Mouse (Mus musculus) Patski (cell line): Measurements from ENCODE around the gene Gpr107. TPM values are rescaled to one million over a fixed set of nuclear protein-coding genes. Genes with fewer than 3 reads are reported as not detected.

Experiments used
- ATAC-seq: fragments of 100-300 bp; one replicate; pipeline ENCODE4 v1.8.0; 2021
- CTCF ChIA-PET: fragments of 350-600 bp; sonication (Branson Sonifier 250); formaldehyde crosslinking; loops from one replicate; lab custom pipeline; 2022; ENCODE audit warnings: inconsistent platforms; lab: Charles Lee
- POLR2A ChIA-PET: fragments of 350-600 bp; sonication (Branson Sonifier 250); formaldehyde crosslinking; loops from one replicate; lab custom pipeline; 2022; ENCODE audit warnings: antibody characterized with exemption, inconsistent platforms; lab: Charles Lee
- DNase-seq: peaks from one replicate; pipeline ENCODE4 v3.0.0-alpha.2; 2011; ENCODE audit warnings: low read depth, low spot score
- H3K27me3 ChIP-seq: fragments of 371-371 bp; one replicate; pipeline ENCODE4 v1.5.1; 2021
- CTCF ChIP-seq: fragments of 100-300 bp; IDR thresholded peaks from one replicate; pipeline ENCODE4 v1.5.1; 2021
- in situ Hi-C: fragments of 300-500 bp; cut with MboI; formaldehyde crosslinking; loops from 3 replicates; pipeline ENCODE4 v1.11.1; 2018; ENCODE audit warnings: low pct_unique_long_range_greater_than_20kb, mixed read lengths
- polyA plus RNA-seq: library from polyadenylated mRNA; unstranded; gene quantifications from one replicate; pipeline ENCODE4 v1.2.3, GENCODE M21; 2021

Gene Gpr107
- polyA plus RNA-seq, 1 experiment from 2014 or later = 50.6 TPM

GRCm38 (mm10) chr2:31209525-31209924, 57.4 kb downstream of the Gpr107 start:
- no peak for TF ChIP-seq CTCF
- ChIA-PET CTCF (interaction anchor here (0.9 to 1.6 kb wide), 4 partner anchors 10 to 82 kb away, joined by 3 to 4 read pairs (median 3); no protein-coding TSS in a partner anchor), POLR2A (interaction anchor here (0.6 to 0.7 kb wide), 2 partner anchors 17 to 332 kb away, joined by 3 read pairs; no protein-coding TSS in a partner anchor)
- DNase-seq = no peak
- no peak for ATAC-seq
- in situ Hi-C loops = no loop called here
- H3K27me3 ChIP-seq = no peaks in the 10 kb centered on the region

- TF ChIP-seq CTCF = no peak
- POLR2A ChIA-PET = interaction anchor here (0.6 to 0.7 kb wide), 2 partner anchors 17 to 331 kb away, joined by 3 read pairs; no protein-coding TSS in a partner anchor
- H3K27me3 ChIP-seq = no peaks in the 10 kb centered on the region
- DNase-seq = no peak
- no peak for ATAC-seq
- in situ Hi-C loops = no loop called here
- CTCF ChIA-PET = interaction anchor here (0.9 to 1.6 kb wide), 4 partner anchors 10 to 81 kb away, joined by 3 to 4 read pairs (median 3); no protein-coding TSS in a partner anchor
These were observed 58.2 kb downstream of the Gpr107 start for GRCm38 (mm10) chr2:31210144-31210847.

GRCm38 (mm10) chr2:31211204-31211603, 59.1 kb downstream of the Gpr107 start:
- ATAC-seq (no peak), DNase-seq (no peak)
- no peaks in the 10 kb centered on the region for H3K27me3 ChIP-seq
- ChIA-PET POLR2A (no interaction called here), CTCF (no interaction called here)
- TF ChIP-seq CTCF = no peak
- in situ Hi-C loops = no loop called here

GRCm38 (mm10) chr2:31214211-31214796, 62.2 kb downstream of the Gpr107 start:
- ChIA-PET POLR2A (no interaction called here), CTCF (no interaction called here)
- no peak for TF ChIP-seq CTCF
- DNase-seq = no peak
- in situ Hi-C loops = no loop called here
- ATAC-seq = no peak
- H3K27me3 ChIP-seq = no peaks in the 10 kb centered on the region

GRCm38 (mm10) chr2:31218611-31219010, 66.5 kb downstream of the Gpr107 start:
- no peak for TF ChIP-seq CTCF
- in situ Hi-C loops = no loop called here
- H3K27me3 ChIP-seq = no peaks in the 10 kb centered on the region
- ChIA-PET POLR2A (no interaction called here), CTCF (interaction anchor here (1.3 to 1.8 kb wide), 2 partner anchors 10 to 73 kb away, joined by 4 to 5 read pairs; no protein-coding TSS in a partner anchor)
- ATAC-seq (no peak), DNase-seq (no peak)

- in situ Hi-C loops = no loop called here
- POLR2A ChIA-PET = interaction anchor here (0.5 kb wide), 1 partner anchor 79 kb away, joined by 3 read pairs; no protein-coding TSS in a partner anchor
- TF ChIP-seq CTCF = no peak
- ATAC-seq (no peak), DNase-seq (no peak)
- CTCF ChIA-PET = interaction anchor here (0.7 to 1.8 kb wide), 3 partner anchors 9 to 72 kb away, joined by 3 to 5 read pairs (median 5); no protein-coding TSS in a partner anchor
- no peaks in the 10 kb centered on the region for H3K27me3 ChIP-seq
These were observed 67.4 kb downstream of the Gpr107 start for GRCm38 (mm10) chr2:31219470-31219869.

- POLR2A ChIA-PET = no interaction called here
- no peak for ATAC-seq
These were observed 68.7 kb downstream of the Gpr107 start for GRCm38 (mm10) chr2:31220844-31221243.

GRCm38 (mm10) chr2:31221582-31221981, 69.5 kb downstream of the Gpr107 start:
- no peak for TF ChIP-seq CTCF
- CTCF ChIA-PET = interaction anchor here (1.2 kb wide), 1 partner anchor 31 kb away, joined by 3 read pairs; no protein-coding TSS in a partner anchor
- H3K27me3 ChIP-seq = no peaks in the 10 kb centered on the region
- in situ Hi-C loops = no loop called here
- DNase-seq (no peak), ATAC-seq (no peak)
- POLR2A ChIA-PET = no interaction called here

More at GRCm38 (mm10) chr2:31220844-31221243, 68.7 kb downstream of the Gpr107 start:
- in situ Hi-C loops = no loop called here
- no peaks in the 10 kb centered on the region for H3K27me3 ChIP-seq
- TF ChIP-seq CTCF = no peak
- CTCF ChIA-PET = no interaction called here
- DNase-seq = no peak

- CTCF ChIA-PET = interaction anchor here (1.0 kb wide), 1 partner anchor 10 kb away, joined by 5 read pairs; no protein-coding TSS in a partner anchor
- no peak for TF ChIP-seq CTCF
These were observed 76.7 kb downstream of the Gpr107 start for GRCm38 (mm10) chr2:31228768-31229311.

GRCm38 (mm10) chr2:31239203-31239696, 87.1 kb downstream of the Gpr107 start:
- POLR2A ChIA-PET = no interaction called here
- no peak for ATAC-seq
- TF ChIP-seq CTCF = no peak
- H3K27me3 ChIP-seq = no peaks in the 10 kb centered on the region
- CTCF ChIA-PET = interaction anchor here (1.4 kb wide), 1 partner anchor 14 kb away, joined by 4 read pairs; no protein-coding TSS in a partner anchor
- DNase-seq = no peak
- in situ Hi-C loops = loop anchor here (10.0 kb wide), 1 partner anchor 56 kb away; no protein-coding TSS in a partner anchor

More at GRCm38 (mm10) chr2:31228768-31229311, 76.7 kb downstream of the Gpr107 start:
- in situ Hi-C loops = no loop called here
- DNase-seq = no peak
- POLR2A ChIA-PET = no interaction called here
- H3K27me3 ChIP-seq = peaks cover 2% of the 10 kb centered on the region
- no peak for ATAC-seq
